Mouse (Mus musculus): Measurements from ENCODE around the gene 1700008O03Rik.

DNA sequence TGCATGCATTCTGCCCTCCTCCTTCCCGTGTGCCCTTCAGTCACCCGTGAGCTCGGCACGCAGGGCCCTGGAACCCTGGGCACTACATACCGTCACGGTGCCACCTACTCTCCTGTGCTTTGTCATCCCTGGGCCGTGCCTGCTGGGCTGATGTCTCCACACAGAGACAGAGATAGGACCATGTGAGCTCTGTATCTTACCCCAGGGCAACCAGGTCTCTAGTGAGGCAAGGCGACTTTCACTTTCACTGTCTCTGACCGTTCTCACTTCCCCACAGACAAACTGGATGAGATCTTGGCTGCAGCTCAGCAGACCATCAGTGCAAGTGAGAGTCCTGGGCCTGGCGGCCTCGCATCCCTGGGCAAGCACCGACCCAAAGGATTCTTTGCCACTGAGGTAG, 41.0 kb downstream of the 1700008O03Rik start:
- TF ChIP-seq CTCF (conservative IDR thresholded peaks at IDR 0.05; ENCODE audit: insufficient read depth, insufficient read length, low read depth, low read length) (no peak), POLR2A (IDR thresholded peaks at IDR 0.05; ENCODE audit: low read depth, low read length) (no peak)

Measured in kidney, adult 2 months (tissue).